Mouse (Mus musculus) kidney, adult 2 months (tissue): ENCODE measurements at regions not wholly inside any gene's neighbourhood (a gene's known extent, or its start where the extent isn't known, plus 50 kb on each side); places are given as distances from the start of the nearest gene placed in this dataset.

Experiments
- CTCF ChIP-seq: fragments of 200-500 bp; conservative IDR thresholded peaks from 2 replicates; pipeline ENCODE4 v1.5.1; 2011; ENCODE audit warnings: low read depth, mild to moderate bottlenecking, control low read depth, low read length, moderate library complexity, mixed read lengths; ENCODE audit not compliant: insufficient read depth, insufficient read length
- POLR2A ChIP-seq: fragments of 200-500 bp; IDR thresholded peaks from one replicate; pipeline ENCODE4 v1.6.1; 2011; ENCODE audit warnings: low read depth, low read length, control low read depth

- TF ChIP-seq POLR2A (no peak), CTCF (no peak)
Measured at GRCm38 (mm10) chr14:73730796-73731195, 69.8 kb downstream of the Gm21750 start.
